Mouse (Mus musculus) MEL (cell line): ENCODE data around the gene Galnt2. TPM values are rescaled to one million over a fixed set of nuclear protein-coding genes. Genes with fewer than 3 reads are reported as not detected.

Experiments used
- DNase-seq: peaks from one replicate; pipeline ENCODE4 v3.0.0; 2011; ENCODE audit warnings: low read depth, low spot score
- H3K27ac ChIP-seq: 2 replicates; pipeline ENCODE4 v1.5.1; 2012; ENCODE audit warnings: low read depth, mild to moderate bottlenecking, control low read depth, low read length, moderate library complexity; ENCODE audit not compliant: control insufficient read depth
- H3K27me3 ChIP-seq, 2 experiments: fragments of 150-350 bp in 1 of 2; sonication (generic) in 1 of 2; 2 replicates each; pipeline ENCODE4 v1.6.1; 2012; ENCODE audit warnings: low read length in 2 of 2, mild to moderate bottlenecking in 2 of 2, improper control_type of control experiment in 1 of 2, moderate library complexity in 1 of 2; ENCODE audit not compliant: insufficient read depth in 2 of 2, control insufficient read depth in 1 of 2
- H3K36me3 ChIP-seq, 2 experiments: 2 replicates each; pipeline ENCODE4 v1.6.1; 2012 to 2014; ENCODE audit warnings: low read length in 2 of 2, improper control_type of control experiment in 1 of 2, inconsistent platforms in 1 of 2, mild to moderate bottlenecking in 1 of 2; ENCODE audit not compliant: insufficient read depth in 2 of 2, control insufficient read depth in 1 of 2
- H3K4me1 ChIP-seq, 2 experiments: fragments of 150-350 bp in 1 of 2; sonication (generic) in 1 of 2; 2 replicates each; pipeline ENCODE4 v1.6.1; 2012; ENCODE audit warnings: low read length in 2 of 2, improper control_type of control experiment in 1 of 2, mild to moderate bottlenecking in 1 of 2; ENCODE audit not compliant: insufficient read depth in 2 of 2, control insufficient read depth in 1 of 2
- H3K4me3 ChIP-seq, 2 experiments: fragments of 150-350 bp in 1 of 2; sonication (generic) in 1 of 2; 2 replicates each; pipeline ENCODE4 v1.5.1; 2012; ENCODE audit warnings: low read depth in 2 of 2, low read length in 2 of 2, mild to moderate bottlenecking in 2 of 2, moderate library complexity in 2 of 2, control low read depth in 1 of 2, improper control_type of control experiment in 1 of 2; ENCODE audit not compliant: control insufficient read depth in 1 of 2, insufficient read depth in 1 of 2
- H3K79me2 ChIP-seq: 2 replicates; pipeline ENCODE4 v1.6.1; 2012; ENCODE audit warnings: mild to moderate bottlenecking, low read length, moderate library complexity; ENCODE audit not compliant: control insufficient read depth, poor library complexity, insufficient read depth
- H3K9ac ChIP-seq: 2 replicates; pipeline ENCODE4 v1.6.1; 2012; ENCODE audit warnings: low read depth, mild to moderate bottlenecking, control low read depth, low read length, moderate library complexity; ENCODE audit not compliant: control insufficient read depth, poor library complexity, severe bottlenecking
- H3K9me3 ChIP-seq: fragments of 150-350 bp; sonication (generic); replicated peaks from 2 replicates; pipeline ENCODE4 v1.6.1; 2012; ENCODE audit warnings: mild to moderate bottlenecking, low read length, improper control_type of control experiment, moderate library complexity; ENCODE audit not compliant: insufficient read depth
- BHLHE40 ChIP-seq: IDR thresholded peaks from 2 replicates; pipeline ENCODE4 v1.6.1; 2012; ENCODE audit warnings: low read depth, mild to moderate bottlenecking, inconsistent platforms, low read length, improper control_type of control experiment, borderline replicate concordance
- CTCF ChIP-seq, 3 experiments: IDR thresholded peaks in 2 of 3; conservative IDR thresholded peaks in 1 of 3; 2 replicates each; pipeline ENCODE4 v1.5.1; 2011 to 2012; ENCODE audit warnings: low read length in 3 of 3, low read depth in 2 of 3, mild to moderate bottlenecking in 2 of 3, improper control_type of control experiment in 1 of 3, inconsistent platforms in 1 of 3, mixed read lengths in 1 of 3, moderate library complexity in 1 of 3; ENCODE audit not compliant: control insufficient read depth in 1 of 3, insufficient read depth in 1 of 3, poor library complexity in 1 of 3, severe bottlenecking in 1 of 3
- E2F4 ChIP-seq: IDR thresholded peaks from 2 replicates; pipeline ENCODE4 v1.6.1; 2011; ENCODE audit warnings: low read depth, low read length, improper control_type of control experiment, borderline replicate concordance
- ETS1 ChIP-seq: IDR thresholded peaks from 2 replicates; pipeline ENCODE4 v1.6.1; 2012; ENCODE audit warnings: low read depth, mild to moderate bottlenecking, inconsistent platforms, low read length, improper control_type of control experiment, moderate library complexity
- GABPA ChIP-seq: IDR thresholded peaks from 2 replicates; pipeline ENCODE4 v1.6.1; 2012; ENCODE audit warnings: low read depth, mild to moderate bottlenecking, inconsistent platforms, low read length, improper control_type of control experiment, moderate library complexity
- JUND ChIP-seq: IDR thresholded peaks from 2 replicates; pipeline ENCODE4 v1.6.1; 2011; ENCODE audit warnings: low read depth, mild to moderate bottlenecking, improper control_type of control experiment, low read length
- KAT2A ChIP-seq: conservative IDR thresholded peaks from 2 replicates; pipeline ENCODE4 v1.6.1; 2012; ENCODE audit warnings: low read depth, low read length, improper control_type of control experiment, inconsistent platforms
- MAFK ChIP-seq: IDR thresholded peaks from 2 replicates; pipeline ENCODE4 v1.6.1; 2011; ENCODE audit warnings: low read depth, mild to moderate bottlenecking, low read length, improper control_type of control experiment, borderline replicate concordance
- MAX ChIP-seq: IDR thresholded peaks from 2 replicates; pipeline ENCODE4 v1.6.1; 2011; ENCODE audit warnings: low read length, improper control_type of control experiment
- MAZ ChIP-seq: IDR thresholded peaks from 2 replicates; pipeline ENCODE4 v1.6.1; 2012; ENCODE audit warnings: low read depth, mild to moderate bottlenecking, inconsistent platforms, low read length, improper control_type of control experiment
- MYB ChIP-seq: IDR thresholded peaks from 2 replicates; pipeline ENCODE4 v1.6.1; 2011; ENCODE audit warnings: mild to moderate bottlenecking, low read depth, low read length, improper control_type of control experiment
- NELFE ChIP-seq: IDR thresholded peaks from 2 replicates; pipeline ENCODE4 v1.6.1; 2011; ENCODE audit warnings: low read depth, low read length, improper control_type of control experiment
- NRF1 ChIP-seq: IDR thresholded peaks from 2 replicates; pipeline ENCODE4 v1.6.1; 2014; ENCODE audit warnings: low read depth, mild to moderate bottlenecking, inconsistent platforms, low read length, improper control_type of control experiment, moderate library complexity; ENCODE audit not compliant: poor library complexity, insufficient read depth, severe bottlenecking
- POLR2A ChIP-seq, 2 experiments: IDR thresholded peaks; 2 replicates each; pipeline ENCODE4 v1.6.1; 2011 to 2012; ENCODE audit warnings: low read length in 2 of 2, mild to moderate bottlenecking in 2 of 2, control low read depth in 1 of 2, improper control_type of control experiment in 1 of 2, low read depth in 1 of 2, moderate library complexity in 1 of 2; ENCODE audit not compliant: control insufficient read depth in 1 of 2, insufficient read depth in 1 of 2, poor library complexity in 1 of 2
- POLR2AphosphoS2 ChIP-seq: IDR thresholded peaks from 2 replicates; pipeline ENCODE4 v1.6.1; 2011; ENCODE audit warnings: low read length, improper control_type of control experiment
- POLR2AphosphoS5 ChIP-seq: IDR thresholded peaks from 2 replicates; pipeline ENCODE4 v1.6.1; 2012; ENCODE audit warnings: low read depth, borderline replicate concordance, mild to moderate bottlenecking, inconsistent platforms, low read length, moderate library complexity, mixed read lengths
- SIN3A ChIP-seq: IDR thresholded peaks from 2 replicates; pipeline ENCODE4 v1.6.1; 2012; ENCODE audit warnings: low read length, improper control_type of control experiment, inconsistent platforms
- SMC3 ChIP-seq: IDR thresholded peaks from 2 replicates; pipeline ENCODE4 v1.6.1; 2011; ENCODE audit warnings: low read depth, low read length, improper control_type of control experiment
- TCF12 ChIP-seq: IDR thresholded peaks from 2 replicates; pipeline ENCODE4 v1.6.1; 2014; ENCODE audit warnings: low read depth, mild to moderate bottlenecking, inconsistent platforms, low read length, improper control_type of control experiment, moderate library complexity
- USF1 ChIP-seq: IDR thresholded peaks from 2 replicates; pipeline ENCODE4 v1.6.1; 2014; ENCODE audit warnings: low read depth, mild to moderate bottlenecking, inconsistent platforms, low read length, improper control_type of control experiment, moderate library complexity
- USF2 ChIP-seq, 2 experiments: IDR thresholded peaks; 2 replicates each; pipeline ENCODE4 v1.6.1; 2011 to 2012; ENCODE audit warnings: improper control_type of control experiment in 2 of 2, low read length in 2 of 2, borderline replicate concordance in 1 of 2, inconsistent platforms in 1 of 2, low read depth in 1 of 2, mild to moderate bottlenecking in 1 of 2; ENCODE audit not compliant: insufficient read depth in 1 of 2
- ZKSCAN1 ChIP-seq: IDR thresholded peaks from 2 replicates; pipeline ENCODE4 v1.6.1; 2012; ENCODE audit warnings: low read depth, mild to moderate bottlenecking, inconsistent platforms, low read length, improper control_type of control experiment, moderate library complexity
- ZNF384 ChIP-seq: IDR thresholded peaks from 2 replicates; pipeline ENCODE4 v1.6.1; 2012; ENCODE audit warnings: low read depth, mild to moderate bottlenecking, inconsistent platforms, low read length, improper control_type of control experiment
- polyA plus RNA-seq, 2 experiments: library from polyadenylated mRNA; stranded (reverse) in 1 of 2; unstranded in 1 of 2; fragments of >175 nt in 1 of 2; fragments of >200 nt in 1 of 2; gene quantifications; 2 replicates each; pipeline versions ENCODE4 v1.2.1 to v1.2.4; 2012; ENCODE audit warnings: low replicate concordance in 2 of 2, low read depth in 1 of 2; ENCODE audit not compliant: insufficient read length in 2 of 2, insufficient read depth in 1 of 2, missing spikeins in 1 of 2
- total RNA-seq: library from RNA; depleted of rRNA; stranded (reverse); fragments of 300-350 nt; gene quantifications from 2 replicates; pipeline ENCODE4 v1.2.3, GENCODE M21; 2012

The Galnt2 gene
- total and polyA plus RNA-seq, 3 experiments: 12.0 to 14.5 TPM; not detected in 1

DNA sequence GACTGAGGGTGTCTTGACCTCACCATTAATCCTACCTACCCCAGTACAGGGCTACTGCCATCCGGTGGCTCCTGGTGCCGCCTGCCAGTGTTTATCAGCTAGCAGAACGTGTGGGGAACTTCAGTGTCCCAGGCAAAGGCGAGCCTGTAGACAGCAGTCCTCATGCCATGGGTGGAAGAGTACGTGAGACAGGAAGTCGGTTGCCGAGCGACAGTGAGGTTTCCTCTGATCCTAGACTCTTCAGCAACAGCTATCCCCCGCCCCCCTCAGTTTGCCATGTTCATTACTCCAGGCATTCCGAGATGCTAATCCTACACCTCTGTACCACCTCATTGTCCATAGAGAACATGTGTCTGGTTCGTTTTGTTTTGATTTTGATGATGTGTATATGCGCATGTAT lies 29.2 kb downstream of the Galnt2 start:
- Histone ChIP-seq H3K79me2 (no peaks in the 10 kb centered on the region; the same call in 1 of the 2 replicates), H3K4me3 (no peak overlapping the region), H3K27ac (no peak overlapping the region), H3K9me3 (no peaks in the 10 kb centered on the region), H3K9ac (no peak overlapping the region), H3K4me1 (no peaks in the 10 kb centered on the region), H3K36me3 (no peaks in the 10 kb centered on the region), H3K27me3 (no peaks in the 10 kb centered on the region)
- TF ChIP-seq TCF12 (no peak), SMC3 (no peak), KAT2A (no peak), E2F4 (no peak), CTCF (IDR thresholded peaks at IDR 0.05 in 2 of 3, conservative IDR thresholded peaks at IDR 0.05 in 1 of 3; ENCODE audit: control insufficient read depth in 1 of 3, insufficient read depth in 1 of 3, low read depth in 2 of 3, low read length in 3 of 3, poor library complexity in 1 of 3, severe bottlenecking in 1 of 3) (no peak), POLR2A (IDR thresholded peaks at IDR 0.05; ENCODE audit: control insufficient read depth in 1 of 2, insufficient read depth in 1 of 2, low read depth in 1 of 2, low read length in 2 of 2, poor library complexity in 1 of 2) (no peak), GABPA (no peak), SIN3A (no peak), NRF1 (no peak), USF1 (no peak), USF2 (IDR thresholded peaks at IDR 0.05; ENCODE audit: borderline replicate concordance in 1 of 2, insufficient read depth in 1 of 2, low read depth in 1 of 2, low read length in 2 of 2) (no peak), ZNF384 (no peak), POLR2AphosphoS5 (no peak), ETS1 (no peak)
- no peak for DNase-seq

DNA sequence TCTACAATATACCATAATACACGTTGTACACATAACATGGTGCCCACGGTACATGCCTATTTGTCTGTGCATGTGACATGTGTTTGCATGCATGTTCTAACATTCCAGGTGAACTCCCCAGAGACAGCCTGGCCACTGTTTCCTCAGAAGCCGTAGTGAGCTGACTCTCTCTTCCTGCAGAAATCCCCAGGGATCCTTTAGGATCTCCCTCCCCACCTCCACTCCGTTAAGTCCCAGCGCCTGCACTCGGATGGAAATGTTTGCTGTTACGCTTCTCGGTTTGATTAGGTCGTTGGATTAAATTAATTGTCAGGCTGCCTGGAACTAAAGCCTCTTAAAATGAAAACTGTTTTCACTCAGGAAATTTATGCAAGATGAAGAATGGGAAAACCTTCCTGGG lies 31.9 kb downstream of the Galnt2 start:
- no peaks in the 10 kb centered on the region for H3K9me3 ChIP-seq
- H3K9ac ChIP-seq: no peak overlapping the region
- H3K27ac ChIP-seq: no peak overlapping the region
- no peak for DNase-seq
- H3K27me3 ChIP-seq: no peaks in the 10 kb centered on the region
- TF ChIP-seq MAX: no peak
- TF ChIP-seq MYB: no peak
- TF ChIP-seq ZKSCAN1: no peak
- no peak for TF ChIP-seq KAT2A
- TF ChIP-seq ETS1: no peak
- TF ChIP-seq MAFK: no peak
- no peak for TF ChIP-seq BHLHE40
- no peak for TF ChIP-seq JUND
- TF ChIP-seq POLR2AphosphoS2: no peak
- TF ChIP-seq MAZ: no peak
- no peak for TF ChIP-seq NELFE
- no peaks in the 10 kb centered on the region for H3K79me2 ChIP-seq
- H3K4me1 ChIP-seq: no peaks in the 10 kb centered on the region
- H3K4me3 ChIP-seq: no peak overlapping the region
- no peaks in the 10 kb centered on the region for H3K36me3 ChIP-seq
